In the genomic region with DNA sequence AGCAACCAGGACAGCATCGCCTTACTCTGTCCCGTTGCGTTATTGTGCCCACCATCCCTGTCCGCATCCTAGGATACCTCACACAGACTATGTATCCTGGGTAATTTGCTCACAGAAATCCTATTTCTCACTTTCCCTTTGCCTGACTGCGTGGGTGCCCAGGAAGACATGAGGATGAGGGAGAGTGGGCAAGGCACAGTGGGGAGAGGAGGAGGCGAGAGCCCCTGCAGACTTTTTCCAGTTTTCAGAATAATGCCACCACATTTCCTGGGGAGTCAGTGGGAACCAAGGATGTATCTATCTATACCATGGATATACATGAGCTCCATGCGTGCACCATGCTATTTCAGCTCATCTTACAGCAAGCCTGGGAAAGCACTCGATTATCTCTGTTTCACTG, we compare ENCODE assay signal across 13 mouse cellular contexts. TPM values are rescaled to one million over a fixed set of nuclear protein-coding genes. Genes with fewer than 3 reads are reported as not detected.
"Had no signal": no experiment of that assay in that cellular context is flagged by ENCODE, and none has a peak within 500 bp of the region (broad histone marks: within the 10 kb centered on the region; RNA-seq: fewer than 3 reads in every experiment).

No protein-coding gene starts in this region.

- ATAC-seq: intestine, embryonic 15.5 days; lung, postnatal 0 days; midbrain, embryonic 13.5 days had no signal

- H3K4me2 ChIP-seq: intestine, embryonic 15.5 days; liver, embryonic 11.5 days; liver, embryonic 15.5 days; midbrain, embryonic 13.5 days had no signal

- H3K27ac ChIP-seq: intestine, embryonic 15.5 days; limb, embryonic 10.5 days; liver, embryonic 15.5 days; midbrain, embryonic 13.5 days; stomach, postnatal 0 days had no signal

- H3K27me3 ChIP-seq: intestine, embryonic 15.5 days; liver, embryonic 15.5 days; midbrain, embryonic 13.5 days had no signal

- H3K9ac ChIP-seq: intestine, embryonic 15.5 days; liver, embryonic 15.5 days; midbrain, embryonic 13.5 days had no signal

- H3K9me3 ChIP-seq: intestine, embryonic 15.5 days; limb, embryonic 10.5 days; liver, embryonic 15.5 days; midbrain, embryonic 13.5 days had no signal

- DNase-seq: lung, adult 2 months; lung, postnatal 36 days; thymus, adult 18-20 months; thymus, postnatal 14 days had no signal

- H3K4me1 ChIP-seq: intestine, embryonic 15.5 days; limb, embryonic 10.5 days; liver, embryonic 15.5 days; midbrain, embryonic 13.5 days had no signal

- H3K4me3 ChIP-seq: intestine, embryonic 15.5 days; limb, embryonic 10.5 days; liver, embryonic 15.5 days; midbrain, embryonic 13.5 days had no signal

- H3K36me3 ChIP-seq: intestine, embryonic 15.5 days; limb, embryonic 10.5 days; liver, embryonic 15.5 days; midbrain, embryonic 13.5 days had no signal

RNA-seq across cellular contexts. Expression of a gene that starts 57.9 kb away (rescaled TPM):
- total RNA-seq: megakaryocyte progenitor cell, adult 5-6 weeks had no signal
- polyA plus RNA-seq: kidney, embryonic 14.5 days; limb, embryonic 10.5 days; lung, adult 2 months; lung, postnatal 0 days had no signal
